Mouse (Mus musculus) brain, embryonic 14.5 days (tissue): ENCODE measurements around the gene Mapk8ip3.

ENCODE experiments used
- CTCF ChIP-seq: fragments of 200-500 bp; IDR thresholded peaks from 2 replicates; pipeline ENCODE4 v1.5.1; 2012; ENCODE audit warnings: inconsistent platforms, mild to moderate bottlenecking, moderate library complexity, borderline replicate concordance; ENCODE audit not compliant: insufficient read depth, insufficient read length; ENCODE audit errors: extremely low read depth
- POLR2A ChIP-seq: fragments of 200-500 bp; IDR thresholded peaks from 2 replicates; pipeline ENCODE4 v1.6.1; 2012; ENCODE audit warnings: mild to moderate bottlenecking, inconsistent platforms, borderline replicate concordance; ENCODE audit not compliant: poor library complexity, insufficient read depth, insufficient read length, severe bottlenecking; ENCODE audit errors: extremely low read depth

GRCm38 (mm10) chr17:24948204-24948603, 11.4 kb upstream of the Mapk8ip3 start:
- TF ChIP-seq POLR2A, result no peak
- no peak for TF ChIP-seq CTCF
